Mouse (Mus musculus) embryonic facial prominence, embryonic 14.5 days (tissue): ENCODE measurements around the gene Src. TPM values are rescaled to one million over a fixed set of nuclear protein-coding genes. Genes with fewer than 3 reads are reported as not detected.

Experiments used
- ATAC-seq: fragments of 200-750 bp; cut with Nextera tagmentation; 2 replicates; pipeline ENCODE4 v1.8.0; 2017; ENCODE audit warnings: low read depth, moderate number of reproducible peaks, moderate TSS enrichment
- DNase-seq: peaks from one replicate; pipeline ENCODE4 v3.0.0-alpha.2; 2015; ENCODE audit warnings: low spot score
- H3K27ac ChIP-seq: fragments of 300-500 bp; sonication (generic); replicated peaks from 2 replicates; pipeline ENCODE4 v1.5.1; 2014; ENCODE audit warnings: low read depth, mild to moderate bottlenecking, low read length, moderate library complexity
- H3K27me3 ChIP-seq: fragments of 300-500 bp; sonication (generic); replicated peaks from 2 replicates; pipeline ENCODE4 v1.6.1; 2014; ENCODE audit warnings: low read length; ENCODE audit not compliant: control insufficient read depth, insufficient read depth
- H3K36me3 ChIP-seq: fragments of 300-500 bp; sonication (generic); 2 replicates; pipeline ENCODE4 v1.6.1; 2014; ENCODE audit warnings: low read length, mixed read lengths; ENCODE audit not compliant: control insufficient read depth, insufficient read depth
- H3K4me1 ChIP-seq: fragments of 300-500 bp; sonication (generic); 2 replicates; pipeline ENCODE4 v1.6.1; 2014; ENCODE audit warnings: antibody characterized with exemption, low read length; ENCODE audit not compliant: control insufficient read depth, insufficient read depth
- H3K4me2 ChIP-seq: fragments of 300-500 bp; sonication (generic); 2 replicates; pipeline ENCODE4 v1.6.1; 2014; ENCODE audit warnings: low read depth, mild to moderate bottlenecking, low read length, moderate library complexity, mixed read lengths
- H3K4me3 ChIP-seq: fragments of 300-500 bp; sonication (generic); 2 replicates; pipeline ENCODE4 v1.5.1; 2014; ENCODE audit warnings: low read depth, mild to moderate bottlenecking, low read length
- H3K9ac ChIP-seq: fragments of 300-500 bp; sonication (generic); 2 replicates; pipeline ENCODE4 v1.6.1; 2014; ENCODE audit warnings: low read depth, mild to moderate bottlenecking, low read length, moderate library complexity, mixed read lengths
- H3K9me3 ChIP-seq: fragments of 300-500 bp; sonication (generic); 2 replicates; pipeline ENCODE4 v1.6.1; 2016; ENCODE audit warnings: low read length; ENCODE audit not compliant: control insufficient read depth
- whole genome bisulfite sequencing: fragments of 180-500 bp; shearing (Covaris S2); extraction: QIAGEN DNeasy Blood & Tissue Kit; methylation state at CpG from one replicate; pipeline ENCODE4 v1.1.7; 2014; 5-methylcytosine and 5-hydroxymethylcytosine counted together
- polyA plus RNA-seq: library from polyadenylated mRNA; unstranded; fragments of >200 nt; fragmentation: Nextera tagmentation; extraction: Ambion mirVana; gene quantifications from 2 replicates; pipeline ENCODE4 v1.2.1, GENCODE M21; 2014

Src gene
- polyA plus RNA-seq, 1 experiment from 2014 or later = 12.6 TPM

- DNase-seq = no peak
- Histone ChIP-seq H3K4me3 (no peak overlapping the region), H3K4me2 (peak overlapping the region; percentile 89)
Observed at GRCm38 (mm10) chr2:157426171-157426570, 7.9 kb downstream of the Src start.

GRCm38 (mm10) chr2:157427164-157427563 lies 8.9 kb downstream of the Src start:
- Histone ChIP-seq H3K4me2 (no peak overlapping the region), H3K9me3 (no peaks in the 10 kb centered on the region), H3K27me3 (no peaks in the 10 kb centered on the region), H3K9ac (no peak overlapping the region), H3K36me3 (peaks cover 16% of the 10 kb centered on the region; the same call in 1 of the 2 replicates), H3K4me1 (peaks cover 30% of the 10 kb centered on the region), H3K27ac (peak overlapping the region; percentile 39; the same call in 1 of the 2 replicates), H3K4me3 (no peak overlapping the region)
- WGBS = 85% methylated on average over 5 of the region's 5 CpGs
- no peak for ATAC-seq
- DNase-seq = no peak

More at GRCm38 (mm10) chr2:157426171-157426570, 7.9 kb downstream of the Src start:
- Histone ChIP-seq H3K4me1 (peaks cover 23% of the 10 kb centered on the region), H3K9ac (no peak overlapping the region), H3K9me3 (no peaks in the 10 kb centered on the region), H3K27ac (no peak overlapping the region), H3K27me3 (no peaks in the 10 kb centered on the region), H3K36me3 (peaks cover 16% of the 10 kb centered on the region; the same call in 1 of the 2 replicates)
- 72% methylated on average over 6 of the region's 6 CpGs for WGBS
- no peak for ATAC-seq

GRCm38 (mm10) chr2:157428351-157429139 lies 10.3 kb downstream of the Src start:
- ATAC-seq (no peak), DNase-seq (no peak)
- H3K4me1 ChIP-seq = peaks cover 28% of the 10 kb centered on the region
- no peak overlapping the region for H3K27ac ChIP-seq
- H3K4me2 ChIP-seq = no peak overlapping the region
- H3K4me3 ChIP-seq = no peak overlapping the region
- WGBS = 84% methylated on average over 13 of the region's 13 CpGs
- H3K27me3 ChIP-seq = no peaks in the 10 kb centered on the region
- no peaks in the 10 kb centered on the region for H3K9me3 ChIP-seq
- H3K36me3 ChIP-seq = peaks cover 22% of the 10 kb centered on the region; the same call in 1 of the 2 replicates
- no peak overlapping the region for H3K9ac ChIP-seq

GRCm38 (mm10) chr2:157429735-157430134 lies 11.5 kb downstream of the Src start:
- Histone ChIP-seq H3K4me2 (no peak overlapping the region), H3K27ac (peak overlapping the region; percentile 48; the same call in 1 of the 2 replicates), H3K4me1 (peaks cover 37% of the 10 kb centered on the region), H3K4me3 (no peak overlapping the region), H3K9ac (no peak overlapping the region), H3K36me3 (peaks cover 22% of the 10 kb centered on the region; the same call in 1 of the 2 replicates), H3K27me3 (no peaks in the 10 kb centered on the region), H3K9me3 (no peaks in the 10 kb centered on the region)
- DNase-seq (no peak), ATAC-seq (no peak)
- WGBS = 70% methylated on average over 7 of the region's 7 CpGs

- no peak for DNase-seq
- ATAC-seq = no peak
- Histone ChIP-seq H3K9ac (no peak overlapping the region), H3K4me1 (peaks cover 34% of the 10 kb centered on the region), H3K27ac (no peak overlapping the region), H3K4me2 (no peak overlapping the region), H3K36me3 (peaks cover 27% of the 10 kb centered on the region; the same call in 1 of the 2 replicates), H3K4me3 (no peak overlapping the region), H3K27me3 (no peaks in the 10 kb centered on the region), H3K9me3 (no peaks in the 10 kb centered on the region)
- WGBS = 84% methylated on average over 4 of the region's 4 CpGs
Observed at GRCm38 (mm10) chr2:157430667-157431429, 12.6 kb downstream of the Src start.

GRCm38 (mm10) chr2:157431912-157432311 lies 13.7 kb downstream of the Src start:
- H3K9ac ChIP-seq = no peak overlapping the region
- H3K4me1 ChIP-seq = peaks cover 32% of the 10 kb centered on the region
- peaks cover 27% of the 10 kb centered on the region for H3K36me3 ChIP-seq
- no peaks in the 10 kb centered on the region for H3K9me3 ChIP-seq
- 56% methylated on average over 5 of the region's 5 CpGs for WGBS
- no peak overlapping the region for H3K4me3 ChIP-seq
- no peak overlapping the region for H3K4me2 ChIP-seq
- H3K27ac ChIP-seq = peak overlapping the region; percentile 86; the same call in 1 of the 2 replicates
- ATAC-seq = no peak
- H3K27me3 ChIP-seq = no peaks in the 10 kb centered on the region
- no peak for DNase-seq

GRCm38 (mm10) chr2:157432476-157432875 lies 14.2 kb downstream of the Src start:
- no peak overlapping the region for H3K4me2 ChIP-seq
- H3K4me1 ChIP-seq = peaks cover 32% of the 10 kb centered on the region
- DNase-seq (peak; percentile 70), ATAC-seq (no peak)
- peak overlapping the region; percentile 26; the same call in 1 of the 2 replicates for H3K9ac ChIP-seq
- H3K36me3 ChIP-seq = peaks cover 28% of the 10 kb centered on the region
- H3K27me3 ChIP-seq = no peaks in the 10 kb centered on the region
- peak overlapping the region; percentile 86 for H3K27ac ChIP-seq
- WGBS = 62% methylated on average over 9 of the region's 9 CpGs
- no peak overlapping the region for H3K4me3 ChIP-seq
- H3K9me3 ChIP-seq = no peaks in the 10 kb centered on the region

GRCm38 (mm10) chr2:157434041-157434440 lies 15.8 kb downstream of the Src start:
- WGBS = 27% methylated on average over 9 of the region's 9 CpGs
- H3K4me1 ChIP-seq = peaks cover 32% of the 10 kb centered on the region
- ATAC-seq = peak; percentile 23; the same call in 1 of the 2 replicates
- H3K4me2 ChIP-seq = 0 out of 2 replicates have a peak overlapping the region, but pooled peaks have one; percentile 15
- H3K9ac ChIP-seq = peak overlapping the region; percentile 21; the same call in 1 of the 2 replicates
- no peak overlapping the region for H3K4me3 ChIP-seq
- no peaks in the 10 kb centered on the region for H3K9me3 ChIP-seq
- H3K36me3 ChIP-seq = peaks cover 26% of the 10 kb centered on the region
- peak overlapping the region; percentile 86 for H3K27ac ChIP-seq
- no peak for DNase-seq
- H3K27me3 ChIP-seq = no peaks in the 10 kb centered on the region
